Mouse (Mus musculus): ENCODE results near the gene Jmjd8.

Gene Jmjd8

DNA sequence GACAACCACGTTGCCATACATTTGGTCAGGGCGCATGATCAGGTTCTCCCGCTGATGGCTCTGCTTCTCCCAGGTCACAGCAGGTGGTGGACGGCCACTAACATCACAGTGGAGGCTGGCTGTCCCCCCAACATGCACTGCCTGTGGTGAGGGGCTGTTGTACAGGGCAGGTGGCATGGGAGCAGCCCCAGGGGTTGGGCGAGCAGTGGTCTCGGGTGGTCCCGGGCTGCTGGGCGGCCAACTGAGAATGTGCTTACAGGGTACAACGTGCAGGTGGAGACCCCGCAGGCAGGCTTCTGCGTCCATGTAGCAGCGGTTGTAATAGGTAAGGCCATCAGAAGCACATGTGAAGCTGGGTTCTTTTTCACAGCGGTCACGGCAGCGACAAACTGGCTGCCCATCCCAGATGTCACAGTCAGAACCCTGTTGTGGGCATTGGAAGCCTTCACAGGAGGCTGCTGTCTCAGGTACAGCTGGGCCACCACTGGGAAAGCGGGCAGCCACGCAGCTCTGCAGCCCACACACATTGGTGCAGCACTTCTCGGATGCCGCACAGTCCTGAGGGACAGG is 50.0 kb downstream of the Jmjd8 start:
- DNase-seq (ENCODE audit: low spot score): no peak

DNA sequence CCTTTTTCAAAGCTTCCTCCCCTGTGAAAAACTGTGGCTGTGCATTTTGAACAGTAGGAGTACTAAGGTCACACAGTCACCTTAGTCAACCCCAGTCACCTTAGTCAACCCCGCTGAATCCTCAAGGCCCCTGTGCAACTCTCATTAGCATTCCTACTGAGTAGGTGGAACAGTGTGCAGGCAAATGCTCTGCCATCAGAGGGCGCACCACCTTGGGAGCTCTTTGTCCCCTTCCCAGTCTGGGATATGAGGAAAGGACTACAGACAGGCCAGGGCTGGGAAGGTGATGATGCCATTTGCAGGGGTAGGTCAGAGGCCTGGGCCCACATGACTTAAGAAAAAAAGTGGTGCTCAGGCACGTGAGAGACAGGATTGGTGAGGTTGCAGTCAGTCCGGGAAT is 50.6 kb downstream of the Jmjd8 start:
- DNase-seq (ENCODE audit: low spot score): no peak

DNA sequence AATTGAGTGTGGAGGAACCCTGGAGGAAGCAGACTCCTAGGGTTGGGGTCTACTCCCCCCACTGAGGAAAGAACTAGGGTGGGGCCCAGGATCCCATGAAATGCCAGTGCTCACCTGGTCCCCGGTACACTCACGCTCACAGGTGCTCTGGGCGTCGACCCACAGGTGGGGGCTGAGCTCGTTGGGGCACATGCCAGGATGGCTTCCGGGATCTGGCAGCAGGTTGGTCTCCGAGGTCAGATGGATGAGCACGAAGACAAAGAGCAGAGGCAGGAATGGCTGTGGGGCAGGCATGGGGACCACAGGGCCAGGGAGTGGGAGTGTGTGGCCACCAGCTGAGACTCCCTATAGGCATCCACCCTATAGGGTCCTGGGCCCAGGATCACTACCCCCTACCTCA is 51.1 kb downstream of the Jmjd8 start:
- DNase-seq (ENCODE audit: low spot score): no peak

DNA sequence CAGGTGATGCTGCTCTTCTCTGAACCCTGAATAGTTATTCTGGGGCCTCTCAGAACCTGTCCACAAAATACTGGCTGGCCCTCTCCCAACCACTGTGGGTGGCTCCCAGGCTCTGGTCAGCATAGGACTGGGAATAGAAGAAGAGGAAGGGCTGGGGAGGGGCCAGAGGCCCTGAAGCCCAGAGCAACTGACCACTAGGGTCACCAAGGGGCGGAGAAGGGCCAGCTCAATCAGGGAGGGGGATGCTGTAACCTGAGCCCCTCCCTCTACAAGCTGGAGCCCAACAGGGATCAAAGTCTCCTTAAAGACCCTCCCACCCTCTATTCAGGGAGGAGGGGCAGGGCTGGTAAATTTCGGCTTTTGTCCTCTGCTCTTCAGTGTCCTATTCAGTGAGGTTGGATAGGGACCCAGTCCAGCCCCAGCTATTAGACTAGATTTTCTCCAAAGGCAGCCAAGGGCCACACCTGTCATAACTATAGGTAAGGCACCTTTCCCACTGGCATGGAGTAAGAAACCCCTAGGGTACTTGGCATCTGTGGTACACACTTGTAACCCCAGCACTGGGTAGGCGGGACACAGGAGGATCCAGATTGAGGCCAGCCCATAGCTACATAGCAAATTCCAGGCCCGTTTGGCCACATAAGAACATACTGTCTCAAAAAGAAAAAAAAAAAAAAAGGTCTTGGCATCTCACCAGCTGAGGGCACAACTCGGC is 51.7 kb downstream of the Jmjd8 start, which contains the start of gene Wfikkn1:
Gene Wfikkn1, minus strand, starts transcription at position 663 of the 715 bp plus-strand sequence.
- no peak for DNase-seq (ENCODE audit: low spot score)

DNA sequence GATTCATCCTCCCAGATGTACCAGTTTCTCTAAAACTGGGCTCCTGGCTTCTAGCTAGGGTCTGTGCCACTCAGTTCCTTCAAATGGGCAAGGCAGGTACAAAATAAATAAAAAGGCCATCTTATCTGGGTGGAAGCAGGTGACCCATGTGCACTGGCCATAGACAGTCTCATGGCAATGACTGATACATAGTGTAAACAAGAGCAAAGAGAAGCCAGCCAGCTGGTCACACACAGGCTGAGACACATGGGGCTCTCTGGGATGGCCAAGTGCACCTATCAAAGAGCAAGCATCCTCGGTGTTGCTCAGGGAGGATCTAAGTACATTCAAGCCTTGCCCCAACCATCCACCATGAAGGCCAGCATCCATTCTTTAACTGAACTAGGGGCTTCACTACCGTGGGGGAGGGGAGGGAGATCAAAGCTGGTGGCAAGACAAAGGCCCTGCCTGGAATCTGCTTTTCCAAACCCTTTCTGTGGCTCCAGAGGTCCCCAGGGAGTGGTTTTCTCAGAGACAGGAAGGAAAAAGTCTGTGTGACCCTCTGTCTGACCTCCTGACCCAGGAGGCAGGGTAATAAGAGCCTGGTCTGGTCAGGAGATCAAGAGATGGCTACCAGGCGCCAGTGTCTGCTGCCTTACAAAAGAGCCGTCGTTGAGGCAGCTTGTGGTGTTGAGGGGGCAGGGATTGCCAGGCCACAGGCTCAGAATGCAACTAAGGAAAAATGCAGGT is 52.4 kb downstream of the Jmjd8 start:
- no peak for DNase-seq (ENCODE audit: low spot score)
